Mouse (Mus musculus) MEL (cell line): Measurements from ENCODE around the gene Vmn1r223.
"Not testable (repeated sequence)": the region's sequence is repeated elsewhere in the genome, so short reads cannot be mapped to it uniquely, and the experiment has no call there.

ENCODE experiments used
- BHLHE40 ChIP-seq: IDR thresholded peaks from 2 replicates; pipeline ENCODE4 v1.6.1; 2012; ENCODE audit warnings: low read depth, mild to moderate bottlenecking, inconsistent platforms, low read length, improper control_type of control experiment, borderline replicate concordance
- CTCF ChIP-seq, 3 experiments: IDR thresholded peaks in 2 of 3; conservative IDR thresholded peaks in 1 of 3; 2 replicates each; pipeline ENCODE4 v1.5.1; 2011 to 2012; ENCODE audit warnings: low read length in 3 of 3, low read depth in 2 of 3, mild to moderate bottlenecking in 2 of 3, improper control_type of control experiment in 1 of 3, inconsistent platforms in 1 of 3, mixed read lengths in 1 of 3, moderate library complexity in 1 of 3; ENCODE audit not compliant: control insufficient read depth in 1 of 3, insufficient read depth in 1 of 3, poor library complexity in 1 of 3, severe bottlenecking in 1 of 3
- E2F4 ChIP-seq: IDR thresholded peaks from 2 replicates; pipeline ENCODE4 v1.6.1; 2011; ENCODE audit warnings: low read depth, low read length, improper control_type of control experiment, borderline replicate concordance
- EP300 ChIP-seq, 2 experiments: IDR thresholded peaks; 2 replicates each; pipeline ENCODE4 v1.6.1; 2011; ENCODE audit warnings: improper control_type of control experiment in 2 of 2, low read length in 2 of 2, low read depth in 1 of 2, mild to moderate bottlenecking in 1 of 2
- ETS1 ChIP-seq: IDR thresholded peaks from 2 replicates; pipeline ENCODE4 v1.6.1; 2012; ENCODE audit warnings: low read depth, mild to moderate bottlenecking, inconsistent platforms, low read length, improper control_type of control experiment, moderate library complexity
- MAX ChIP-seq: IDR thresholded peaks from 2 replicates; pipeline ENCODE4 v1.6.1; 2011; ENCODE audit warnings: low read length, improper control_type of control experiment
- NRF1 ChIP-seq: IDR thresholded peaks from 2 replicates; pipeline ENCODE4 v1.6.1; 2014; ENCODE audit warnings: low read depth, mild to moderate bottlenecking, inconsistent platforms, low read length, improper control_type of control experiment, moderate library complexity; ENCODE audit not compliant: poor library complexity, insufficient read depth, severe bottlenecking
- POLR2A ChIP-seq, 2 experiments: IDR thresholded peaks; 2 replicates each; pipeline ENCODE4 v1.6.1; 2011 to 2012; ENCODE audit warnings: low read length in 2 of 2, mild to moderate bottlenecking in 2 of 2, control low read depth in 1 of 2, improper control_type of control experiment in 1 of 2, low read depth in 1 of 2, moderate library complexity in 1 of 2; ENCODE audit not compliant: control insufficient read depth in 1 of 2, insufficient read depth in 1 of 2, poor library complexity in 1 of 2
- RAD21 ChIP-seq: IDR thresholded peaks from 2 replicates; pipeline ENCODE4 v1.6.1; 2011; ENCODE audit warnings: mild to moderate bottlenecking, low read depth, low read length, improper control_type of control experiment
- SMC3 ChIP-seq: IDR thresholded peaks from 2 replicates; pipeline ENCODE4 v1.6.1; 2011; ENCODE audit warnings: low read depth, low read length, improper control_type of control experiment
- TCF12 ChIP-seq: IDR thresholded peaks from 2 replicates; pipeline ENCODE4 v1.6.1; 2014; ENCODE audit warnings: low read depth, mild to moderate bottlenecking, inconsistent platforms, low read length, improper control_type of control experiment, moderate library complexity
- USF1 ChIP-seq: IDR thresholded peaks from 2 replicates; pipeline ENCODE4 v1.6.1; 2014; ENCODE audit warnings: low read depth, mild to moderate bottlenecking, inconsistent platforms, low read length, improper control_type of control experiment, moderate library complexity
- ZMIZ1 ChIP-seq: IDR thresholded peaks from 2 replicates; pipeline ENCODE4 v1.6.1; 2012; ENCODE audit warnings: low read depth, mild to moderate bottlenecking, inconsistent platforms, low read length, improper control_type of control experiment, moderate library complexity

DNA sequence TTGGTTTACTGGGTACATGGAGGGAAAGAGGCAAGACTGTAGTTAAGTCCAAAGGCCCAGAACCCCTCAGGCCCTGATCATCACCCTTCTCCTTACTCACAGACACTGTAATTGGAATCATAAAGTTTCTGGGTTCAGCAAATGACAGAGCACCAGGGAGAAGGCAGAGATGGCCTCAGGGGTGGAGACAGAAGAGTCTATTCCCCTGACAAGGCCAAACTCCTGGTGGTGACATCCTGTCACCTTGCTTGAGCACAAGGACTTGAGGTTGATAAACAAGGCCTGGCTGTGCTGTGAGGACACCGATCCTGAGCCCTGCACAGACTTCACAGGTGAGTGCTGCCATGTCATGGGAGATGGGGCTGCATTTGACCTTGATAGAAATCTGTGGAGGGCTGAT is at the start of gene Vmn1r223:
- TF ChIP-seq TCF12; CTCF (IDR thresholded peaks at IDR 0.05 in 2 of 3, conservative IDR thresholded peaks at IDR 0.05 in 1 of 3; ENCODE audit: control insufficient read depth in 1 of 3, insufficient read depth in 1 of 3, low read depth in 2 of 3, low read length in 3 of 3, poor library complexity in 1 of 3, severe bottlenecking in 1 of 3); BHLHE40; E2F4; MAX; RAD21; EP300 (IDR thresholded peaks at IDR 0.05; ENCODE audit: low read depth in 1 of 2, low read length in 2 of 2); NRF1; POLR2A (IDR thresholded peaks at IDR 0.05; ENCODE audit: control insufficient read depth in 1 of 2, insufficient read depth in 1 of 2, low read depth in 1 of 2, low read length in 2 of 2, poor library complexity in 1 of 2); USF1; ETS1; SMC3; ZMIZ1: not testable (repeated sequence)
